Mouse (Mus musculus): ENCODE data around the gene B3galt4.
A peak's percentile ranks its signal among the peaks of the same experiment; 100 is the strongest.
"Not testable (repeated sequence)": the region's sequence is repeated elsewhere in the genome, so short reads cannot be mapped to it uniquely, and the experiment has no call there.

Gene B3galt4

DNA sequence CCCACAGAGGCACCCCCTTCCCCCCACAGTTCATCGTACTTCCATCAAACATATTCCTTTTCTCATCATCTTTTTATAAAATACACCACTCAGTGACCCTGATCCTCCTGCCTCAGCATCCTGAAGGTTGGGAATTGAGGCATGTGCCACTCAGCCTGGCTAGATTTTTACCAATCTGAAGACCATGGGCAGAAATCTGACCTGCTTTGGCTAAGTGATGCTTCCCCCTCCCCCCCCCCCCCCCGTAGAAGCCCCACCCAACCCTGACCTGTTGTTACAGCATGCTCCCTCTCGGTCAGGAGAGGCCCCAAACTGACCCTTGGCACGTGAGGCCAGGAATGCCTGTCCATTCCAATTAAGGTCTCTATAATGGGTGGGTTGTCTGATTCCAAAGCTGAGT lies 46.5 kb downstream of the B3galt4 start, which contains the start of gene Platr17:
Gene Platr17, plus strand, starts transcription at position 301 of the 400 bp plus-strand sequence.
- DNase-seq (ENCODE audit: low spot score) = not testable (repeated sequence)

DNA sequence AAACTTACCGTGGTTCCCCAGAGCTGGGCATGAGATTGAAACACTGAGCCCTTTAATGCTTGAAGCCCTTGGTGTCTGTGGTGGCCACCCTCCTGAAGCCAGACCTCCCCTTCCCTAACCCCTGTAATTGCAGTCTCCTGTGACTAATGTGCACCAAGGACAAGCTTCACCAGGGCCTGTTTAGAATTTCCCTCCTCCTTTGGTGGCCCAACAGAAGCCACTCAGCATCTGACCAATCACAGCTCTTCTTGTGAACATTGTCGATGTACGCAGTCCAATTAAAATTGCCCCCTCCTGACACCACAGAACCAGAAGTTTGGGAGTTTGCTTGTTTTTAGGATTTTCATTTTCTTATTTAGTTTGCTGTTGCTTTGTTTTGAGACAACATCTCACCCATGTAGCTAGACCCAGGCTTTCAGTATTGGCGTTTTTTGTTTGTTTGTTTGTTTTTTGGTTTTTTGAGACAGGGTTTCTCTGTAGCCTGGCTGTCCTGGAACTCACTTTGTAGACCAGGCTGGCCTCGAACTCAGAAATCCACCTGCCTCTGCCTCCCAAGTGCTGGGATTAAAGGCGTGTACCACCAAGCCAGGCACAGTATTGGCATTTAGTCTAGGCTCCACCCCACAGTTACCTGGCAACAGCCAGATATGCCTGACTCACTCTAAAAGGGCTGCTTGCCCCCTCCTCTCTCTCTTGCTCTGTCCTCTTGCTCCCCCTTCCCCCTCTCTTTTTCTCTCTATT lies 47.2 kb downstream of the B3galt4 start:
- not testable (repeated sequence) for DNase-seq (ENCODE audit: low spot score)

DNA sequence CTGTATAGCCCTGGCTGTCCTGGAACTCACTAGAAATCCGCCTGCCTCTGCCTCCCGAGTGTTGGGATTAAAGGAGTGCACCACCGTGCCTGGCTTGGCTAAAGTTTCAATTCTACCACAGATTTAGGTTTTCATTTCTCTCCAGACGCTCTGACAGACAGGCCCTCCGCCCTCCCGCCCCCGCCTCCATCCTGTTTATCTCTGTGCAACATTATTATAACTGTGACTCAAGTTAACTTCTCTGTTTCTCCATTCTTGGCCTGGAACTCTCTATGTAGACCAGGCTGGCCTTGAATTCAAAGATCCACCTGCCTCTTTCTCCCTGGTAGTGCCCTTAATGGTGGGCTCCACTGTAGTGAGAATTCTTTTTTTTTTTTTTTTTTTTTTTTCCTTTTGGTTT lies 48.8 kb downstream of the B3galt4 start:
- DNase-seq (ENCODE audit: low spot score) = peak; percentile 35

DNA sequence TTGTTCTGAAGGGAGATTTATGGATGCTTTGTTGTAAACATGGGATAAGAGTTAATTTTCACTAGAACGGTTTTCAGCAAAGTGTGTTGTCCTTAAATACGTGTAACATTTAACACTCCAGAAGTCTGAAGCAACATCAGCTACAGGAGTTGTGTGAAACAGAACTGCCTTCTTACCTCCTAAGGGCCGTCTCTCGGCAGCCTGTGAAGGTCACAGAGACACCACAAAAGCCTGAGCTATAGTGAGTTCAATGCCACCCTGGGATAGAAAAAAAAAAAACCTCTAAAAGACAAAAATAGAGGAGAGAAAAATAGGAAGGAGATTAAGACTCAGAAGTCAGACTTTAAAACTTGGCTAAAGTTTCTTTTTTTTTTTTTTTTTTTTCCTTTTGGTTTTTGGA lies 49.2 kb downstream of the B3galt4 start:
- no peak for DNase-seq (ENCODE audit: low spot score)

DNA sequence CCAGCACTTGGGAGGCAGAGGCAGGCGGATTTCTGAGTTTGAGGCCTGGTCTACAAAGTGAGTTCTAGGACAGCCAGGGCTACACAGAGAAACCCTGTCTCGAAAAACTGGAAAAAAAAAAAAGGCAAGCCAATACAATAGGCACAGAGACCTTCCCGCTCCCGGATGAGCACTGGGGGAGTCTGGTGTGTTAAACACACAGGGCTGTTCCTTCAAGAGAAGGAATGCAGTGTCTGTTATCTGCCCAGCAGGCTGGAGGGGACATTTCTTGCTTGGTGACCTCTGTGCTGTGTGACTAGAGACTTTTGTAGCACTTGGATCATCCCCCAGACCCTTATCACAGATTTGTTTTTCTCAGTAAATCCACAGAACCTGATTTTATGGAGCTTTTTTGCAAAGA lies 49.6 kb downstream of the B3galt4 start:
- no peak for DNase-seq (ENCODE audit: low spot score)

DNA sequence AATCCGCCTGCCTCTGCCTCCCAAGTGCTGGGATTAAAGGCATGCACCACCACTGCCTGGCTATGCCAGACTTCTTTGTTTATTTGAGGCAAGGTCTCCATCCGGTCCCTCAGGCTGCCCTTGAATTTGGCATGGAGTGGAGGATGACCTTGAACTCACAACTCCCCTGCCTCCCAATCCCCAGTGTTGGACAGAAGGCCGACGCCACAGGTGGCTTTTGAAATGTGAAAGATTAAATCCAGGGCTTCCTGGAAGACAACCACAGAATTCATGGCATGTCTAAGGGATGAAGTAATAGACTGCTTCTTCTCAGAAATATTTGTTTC lies 50.3 kb downstream of the B3galt4 start:
- no peak for DNase-seq (ENCODE audit: low spot score)

DNA sequence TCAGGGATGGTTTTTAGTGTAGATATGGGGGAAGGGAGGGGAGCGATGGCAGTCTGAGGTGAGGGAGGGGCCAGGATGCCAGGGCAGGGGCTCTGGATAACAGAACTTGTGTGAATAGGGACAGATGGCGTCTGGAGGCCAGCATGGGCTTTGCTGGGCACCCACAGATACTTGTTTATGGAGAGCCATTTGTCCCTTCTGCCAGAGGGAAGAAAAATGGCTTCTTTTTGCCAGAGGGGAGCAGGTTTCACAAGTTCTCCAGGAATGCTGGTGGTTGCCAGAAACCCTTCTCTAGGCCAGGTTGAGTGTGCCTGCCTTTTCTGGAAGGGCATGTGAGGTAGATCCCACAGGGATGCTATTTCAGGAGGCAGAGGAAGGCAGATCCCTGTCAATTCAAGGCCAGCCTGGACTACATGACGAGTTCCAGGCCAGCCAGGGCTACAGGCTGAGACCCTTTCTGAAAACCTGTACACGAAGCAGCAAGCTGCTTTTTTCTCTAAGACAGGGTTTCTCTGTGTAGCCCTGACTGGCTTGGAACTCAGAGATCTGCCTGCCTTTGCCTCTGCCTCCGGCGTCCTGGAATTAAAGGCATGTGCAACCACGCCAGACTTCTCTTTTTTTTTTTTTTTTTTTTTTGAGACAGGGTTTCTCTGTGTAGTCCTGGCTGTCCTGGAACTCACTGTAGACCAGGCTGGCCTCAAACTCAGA lies 50.9 kb downstream of the B3galt4 start:
- no peak for DNase-seq (ENCODE audit: low spot score)

Data from c-Kit-positive CD71-positive TER-119-positive erythroid progenitor cells, embryonic 14.5 days (primary cell).